Mouse (Mus musculus) kidney, adult 2 months (tissue): ENCODE data around the gene Isyna1. TPM values are rescaled to one million over a fixed set of nuclear protein-coding genes. Genes with fewer than 3 reads are reported as not detected.
A peak's percentile ranks its signal among the peaks of the same experiment; 100 is the strongest.

ENCODE experiments used
- DNase-seq: peaks from one replicate; pipeline ENCODE4 v3.0.0; 2021
- H3K27ac ChIP-seq: fragments of 200-500 bp; 2 replicates; pipeline ENCODE4 v1.5.1; 2012; ENCODE audit warnings: low read depth, low read length, control low read depth, inconsistent platforms; ENCODE audit not compliant: insufficient read depth
- H3K27me3 ChIP-seq: fragments of 200-500 bp; replicated peaks from 2 replicates; pipeline ENCODE4 v1.6.1; 2012; ENCODE audit warnings: mild to moderate bottlenecking, moderate library complexity, low read length, inconsistent platforms; ENCODE audit not compliant: control insufficient read depth, insufficient read depth
- H3K36me3 ChIP-seq: fragments of 200-500 bp; 2 replicates; pipeline ENCODE4 v1.6.1; 2012; ENCODE audit warnings: mild to moderate bottlenecking, moderate library complexity, low read length, inconsistent platforms; ENCODE audit not compliant: control insufficient read depth, insufficient read depth
- H3K4me1 ChIP-seq: fragments of 200-500 bp; 2 replicates; pipeline ENCODE4 v1.6.1; 2011; ENCODE audit warnings: low read length; ENCODE audit not compliant: control insufficient read depth, insufficient read depth
- H3K4me3 ChIP-seq: fragments of 200-500 bp; 2 replicates; pipeline ENCODE4 v1.5.1; 2011; ENCODE audit warnings: mild to moderate bottlenecking, low read depth, low read length, control low read depth; ENCODE audit not compliant: insufficient read depth
- CTCF ChIP-seq: fragments of 200-500 bp; conservative IDR thresholded peaks from 2 replicates; pipeline ENCODE4 v1.5.1; 2011; ENCODE audit warnings: low read depth, mild to moderate bottlenecking, control low read depth, low read length, moderate library complexity, mixed read lengths; ENCODE audit not compliant: insufficient read depth, insufficient read length
- POLR2A ChIP-seq: fragments of 200-500 bp; IDR thresholded peaks from one replicate; pipeline ENCODE4 v1.6.1; 2011; ENCODE audit warnings: low read depth, low read length, control low read depth
- WGBS: fragments of 180-500 bp; shearing (Covaris S2); methylation state at CpG from one replicate; pipeline ENCODE4 v1.1.7; 2018; 5-methylcytosine and 5-hydroxymethylcytosine counted together
- polyA plus RNA-seq: library from polyadenylated mRNA; depleted of rRNA; stranded (reverse); fragments of >200 nt; gene quantifications from 2 replicates; pipeline ENCODE4 v1.2.3, GENCODE M21; 2012

Isyna1 gene
- polyA plus RNA-seq, 1 experiment: 127 TPM

- Histone ChIP-seq H3K4me3 (no peak overlapping the region), H3K4me1 (peaks cover 19% of the 10 kb centered on the region), H3K27ac (no peak overlapping the region), H3K27me3 (no peaks in the 10 kb centered on the region), H3K36me3 (no peaks in the 10 kb centered on the region)
- 74% methylated on average over 4 of the region's 4 CpGs for WGBS
- TF ChIP-seq POLR2A (no peak), CTCF (no peak)
- DNase-seq: no peak
Measured at GRCm38 (mm10) chr8:70555079-70555747, 39.0 kb upstream of the Isyna1 start.

GRCm38 (mm10) chr8:70558334-70558733 lies 35.8 kb upstream of the Isyna1 start:
- TF ChIP-seq POLR2A (no peak), CTCF (peak; percentile 35; the same call in 1 of the 2 replicates)
- DNase-seq: no peak
- H3K27ac ChIP-seq: peak overlapping the region; percentile 19; the same call in 1 of the 2 replicates
- H3K4me3 ChIP-seq: no peak overlapping the region
- no peaks in the 10 kb centered on the region for H3K27me3 ChIP-seq
- 44% methylated on average over 4 of the region's 4 CpGs for WGBS
- peaks cover 18% of the 10 kb centered on the region for H3K4me1 ChIP-seq
- H3K36me3 ChIP-seq: no peaks in the 10 kb centered on the region

DNA sequence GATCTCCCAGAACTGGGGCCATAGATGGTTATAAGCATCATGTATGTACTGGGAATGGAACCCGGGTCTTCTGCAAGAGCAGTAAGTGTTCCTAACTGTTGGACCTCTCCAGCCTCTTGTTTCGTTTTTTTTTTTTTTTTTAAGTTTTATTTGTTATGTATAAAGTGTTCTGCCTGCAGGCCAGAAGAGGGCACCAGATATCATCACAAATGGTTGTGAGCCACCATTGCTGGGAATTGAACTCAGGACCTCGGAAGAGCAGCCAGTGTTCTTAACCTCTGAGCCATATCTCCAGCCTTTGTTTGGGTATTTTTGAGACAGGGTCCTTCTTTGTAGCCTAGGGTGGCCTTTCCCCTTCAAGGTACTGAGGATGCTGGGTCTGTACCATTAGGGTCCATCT lies 35.2 kb upstream of the Isyna1 start:
- H3K36me3 ChIP-seq: no peaks in the 10 kb centered on the region
- peaks cover 12% of the 10 kb centered on the region for H3K4me1 ChIP-seq
- H3K4me3 ChIP-seq: no peak overlapping the region
- 70% methylated on average over 3 of the region's 3 CpGs for WGBS
- TF ChIP-seq CTCF: peak; percentile 31; the same call in 1 of the 2 replicates
- TF ChIP-seq POLR2A: no peak
- no peaks in the 10 kb centered on the region for H3K27me3 ChIP-seq
- DNase-seq: no peak
- H3K27ac ChIP-seq: no peak overlapping the region

- WGBS: 48% methylated on average over 2 of the region's 2 CpGs
- H3K27me3 ChIP-seq: no peaks in the 10 kb centered on the region
- no peak overlapping the region for H3K4me3 ChIP-seq
- peak; percentile 66 for TF ChIP-seq CTCF
- TF ChIP-seq POLR2A: no peak
- no peaks in the 10 kb centered on the region for H3K36me3 ChIP-seq
- peak; percentile 89 for DNase-seq
- peak overlapping the region; percentile 10; the same call in 1 of the 2 replicates for H3K27ac ChIP-seq
- H3K4me1 ChIP-seq: peaks cover 19% of the 10 kb centered on the region
Measured at GRCm38 (mm10) chr8:70560096-70560495, 34.1 kb upstream of the Isyna1 start.

GRCm38 (mm10) chr8:70560564-70560963 lies 33.6 kb upstream of the Isyna1 start:
- peaks cover 21% of the 10 kb centered on the region for H3K4me1 ChIP-seq
- no peak for TF ChIP-seq POLR2A
- TF ChIP-seq CTCF: no peak
- peak overlapping the region; percentile 37 for H3K27ac ChIP-seq
- no peaks in the 10 kb centered on the region for H3K27me3 ChIP-seq
- no peak for DNase-seq
- 56% methylated on average over 3 of the region's 3 CpGs for WGBS
- H3K4me3 ChIP-seq: no peak overlapping the region
- H3K36me3 ChIP-seq: no peaks in the 10 kb centered on the region

GRCm38 (mm10) chr8:70561357-70561756 lies 32.8 kb upstream of the Isyna1 start:
- no peaks in the 10 kb centered on the region for H3K27me3 ChIP-seq
- peaks cover 24% of the 10 kb centered on the region for H3K4me1 ChIP-seq
- peak; percentile 54 for DNase-seq
- peak overlapping the region; percentile 37 for H3K27ac ChIP-seq
- no peaks in the 10 kb centered on the region for H3K36me3 ChIP-seq
- H3K4me3 ChIP-seq: no peak overlapping the region
- TF ChIP-seq POLR2A: no peak
- no peak for TF ChIP-seq CTCF
- WGBS: 52% methylated on average over 4 of the region's 4 CpGs

DNA sequence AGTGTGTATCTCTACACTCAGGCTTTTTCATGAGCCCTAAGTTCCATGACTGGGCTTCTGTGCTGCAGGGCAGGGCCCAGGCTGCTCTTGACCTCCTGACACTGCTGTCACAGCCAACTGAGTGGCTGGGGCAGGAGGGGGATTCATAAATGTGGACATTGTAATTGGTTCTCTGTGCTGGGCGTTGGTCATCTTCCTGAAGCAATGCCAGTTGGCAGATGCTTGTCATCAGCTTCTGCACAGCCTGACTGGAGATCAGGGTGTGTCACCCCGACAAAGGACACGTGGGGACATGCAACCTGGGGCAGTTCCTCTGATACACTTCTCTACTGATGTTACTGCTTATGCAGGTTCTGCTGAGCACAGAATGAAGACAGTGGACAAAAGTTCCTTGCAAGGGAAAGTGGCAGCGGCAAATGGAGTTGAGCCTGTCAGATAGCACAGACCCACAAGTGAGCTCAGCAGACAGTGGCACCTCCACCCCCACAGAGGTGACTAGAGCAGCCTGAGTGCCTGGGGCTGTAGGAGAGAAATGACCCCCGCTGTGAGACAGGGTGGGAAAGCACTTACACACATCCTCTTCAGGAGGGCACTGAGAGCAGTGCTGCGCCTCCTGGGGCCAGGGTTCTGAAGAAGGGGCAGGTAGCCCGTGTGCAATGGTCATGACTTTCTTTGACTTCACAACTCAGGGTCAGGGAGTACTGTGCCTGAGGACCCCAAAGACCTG lies 32.2 kb upstream of the Isyna1 start:
- DNase-seq: peak; percentile 76
- H3K4me3 ChIP-seq: no peak overlapping the region
- no peaks in the 10 kb centered on the region for H3K36me3 ChIP-seq
- WGBS: 54% methylated on average over 7 of the region's 7 CpGs
- no peaks in the 10 kb centered on the region for H3K27me3 ChIP-seq
- TF ChIP-seq CTCF (no peak), POLR2A (no peak)
- peaks cover 24% of the 10 kb centered on the region for H3K4me1 ChIP-seq
- H3K27ac ChIP-seq: peak overlapping the region; percentile 63
